Mouse (Mus musculus): ENCODE data around the gene Gm19345. TPM values are rescaled to one million over a fixed set of nuclear protein-coding genes. Genes with fewer than 3 reads are reported as not detected.

Gene Gm19345
- polyA plus RNA-seq, 1 experiment from 2014 or later: 0.39 TPM

DNA sequence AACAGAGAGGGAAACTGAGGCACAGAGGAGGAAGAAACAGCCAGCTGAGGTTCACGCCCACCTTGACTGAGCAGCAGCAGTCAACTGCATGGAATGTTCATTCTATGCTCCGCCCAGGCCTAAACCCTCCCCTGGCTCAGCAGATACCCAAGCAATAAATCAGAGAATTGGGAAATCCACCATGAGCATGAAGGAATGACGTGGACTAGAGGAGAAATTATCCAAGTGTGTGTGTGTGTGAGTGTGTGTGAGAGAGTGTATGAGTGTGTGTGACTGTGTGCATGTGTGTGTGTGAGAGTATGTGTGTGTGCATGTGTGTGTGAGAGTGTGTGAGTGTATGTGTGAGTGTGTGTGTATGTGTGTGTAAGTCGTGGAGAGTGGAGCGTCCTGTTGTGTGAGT lies 33.4 kb upstream of the Gm19345 start:
- Histone ChIP-seq H3K4me2 (0 out of 2 replicates have a peak overlapping the region, but pooled peaks have one; percentile 75), H3K9ac (no peak overlapping the region), H3K4me1 (peaks cover 52% of the 10 kb centered on the region), H3K4me3 (replicated peaks) (no peak overlapping the region), H3K27ac (peak overlapping the region; percentile 90; the same call in 1 of the 2 replicates), H3K27me3 (replicated peaks) (no peaks in the 10 kb centered on the region), H3K9me3 (no peaks in the 10 kb centered on the region), H3K36me3 (no peaks in the 10 kb centered on the region)
- WGBS: 59% methylated on average over 5 of the region's 5 CpGs
- no peak for ATAC-seq (ENCODE audit: insufficient read depth, low FRiP score, low read depth)

- Histone ChIP-seq H3K4me1 (peaks cover 56% of the 10 kb centered on the region), H3K4me2 (no peak overlapping the region), H3K9ac (no peak overlapping the region), H3K27me3 (replicated peaks) (no peaks in the 10 kb centered on the region), H3K9me3 (no peaks in the 10 kb centered on the region), H3K4me3 (replicated peaks) (no peak overlapping the region), H3K27ac (0 out of 2 replicates have a peak overlapping the region, but pooled peaks have one; percentile 11), H3K36me3 (no peaks in the 10 kb centered on the region)
- WGBS: 80% methylated on average over 7 of the region's 7 CpGs
- no peak for ATAC-seq (ENCODE audit: insufficient read depth, low FRiP score, low read depth)
These were observed 32.9 kb upstream of the Gm19345 start for GRCm38 (mm10) chr7:19818875-19819274.

GRCm38 (mm10) chr7:19820347-19821048 lies 31.3 kb upstream of the Gm19345 start:
- Histone ChIP-seq H3K27ac (no peak overlapping the region), H3K4me3 (replicated peaks) (no peak overlapping the region), H3K4me1 (peaks cover 68% of the 10 kb centered on the region), H3K9me3 (no peaks in the 10 kb centered on the region), H3K9ac (no peak overlapping the region), H3K27me3 (replicated peaks) (no peaks in the 10 kb centered on the region), H3K36me3 (no peaks in the 10 kb centered on the region), H3K4me2 (no peak overlapping the region)
- 80% methylated on average over 3 of the region's 3 CpGs for WGBS
- ATAC-seq (ENCODE audit: insufficient read depth, low FRiP score, low read depth): no peak

- H3K36me3 ChIP-seq: no peaks in the 10 kb centered on the region
- 79% methylated on average over 7 of the region's 7 CpGs for WGBS
- no peaks in the 10 kb centered on the region for H3K9me3 ChIP-seq
- H3K4me2 ChIP-seq: peak overlapping the region; percentile 94
- no peak overlapping the region; the same call in 1 of the 2 replicates for H3K27ac ChIP-seq
- no peak overlapping the region; the same call in 1 of the 2 replicates for H3K9ac ChIP-seq
- H3K4me3 ChIP-seq (replicated peaks): peak overlapping the region; percentile 56
- H3K4me1 ChIP-seq: peaks cover 58% of the 10 kb centered on the region
- ATAC-seq (ENCODE audit: insufficient read depth, low FRiP score, low read depth): no peak
- H3K27me3 ChIP-seq (replicated peaks): no peaks in the 10 kb centered on the region
These were observed 30.2 kb upstream of the Gm19345 start for GRCm38 (mm10) chr7:19821633-19822032.

DNA sequence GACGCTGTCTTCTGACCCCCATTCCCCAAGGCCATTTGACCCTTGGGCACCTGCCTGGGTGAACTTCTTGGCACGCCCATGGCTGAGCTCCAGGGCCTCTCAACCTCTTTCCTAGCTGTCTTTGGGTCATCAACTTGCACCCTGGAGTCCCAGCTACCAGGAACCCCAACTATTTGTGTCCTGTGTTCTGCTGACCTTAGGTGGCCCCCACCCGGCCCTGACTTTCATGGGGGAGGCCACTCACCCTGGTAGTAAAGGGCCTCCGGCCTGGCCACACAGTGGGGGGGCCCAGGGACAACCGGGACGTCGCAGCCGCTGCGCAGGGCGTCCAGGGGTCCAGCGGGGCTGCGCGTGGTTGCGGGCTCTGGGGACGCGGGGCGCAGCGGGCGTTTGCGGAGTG lies 29.6 kb upstream of the Gm19345 start:
- H3K4me1 ChIP-seq: peaks cover 56% of the 10 kb centered on the region

DNA sequence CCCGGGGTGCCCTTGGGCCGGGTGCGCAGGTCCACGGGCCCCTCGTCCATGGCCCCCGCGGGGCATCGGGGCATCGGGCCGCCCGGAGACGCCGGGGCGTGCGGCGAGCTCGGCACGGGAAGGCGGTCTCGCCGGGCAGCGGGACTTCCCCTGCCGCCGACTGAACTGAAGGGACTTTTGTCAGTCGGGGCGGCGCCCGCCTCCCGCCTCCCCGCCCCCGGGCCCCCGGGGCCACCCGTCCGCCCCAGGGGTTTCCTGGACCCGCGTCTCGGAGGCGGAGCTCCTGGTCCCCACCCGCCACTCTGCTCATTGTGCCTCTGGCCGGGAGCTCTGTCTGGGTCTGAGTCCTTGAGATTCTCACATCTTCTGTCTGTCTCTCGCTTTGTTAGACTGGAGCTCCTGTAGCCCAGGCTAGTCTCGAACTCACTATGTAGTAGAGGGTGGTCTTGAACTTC lies 29.2 kb upstream of the Gm19345 start, which contains the start of gene Bcl3:
Gene Bcl3 (minus strand): TSS at position 167 of the 455 bp plus-strand sequence.
- WGBS: 2% methylated on average over 36 of the region's 42 CpGs
- Histone ChIP-seq H3K27me3 (replicated peaks) (no peaks in the 10 kb centered on the region), H3K9me3 (no peaks in the 10 kb centered on the region), H3K9ac (peak within 1 kb of the TSS; percentile 62), H3K27ac (peak within 1 kb of the TSS; percentile 94), H3K4me1 (peaks cover 53% of the 10 kb centered on the region), H3K36me3 (no peaks in the 10 kb centered on the region), H3K4me2 (peak within 1 kb of the TSS; percentile 94), H3K4me3 (replicated peaks) (peak within 1 kb of the TSS; percentile 56)
- ATAC-seq (ENCODE audit: insufficient read depth, low FRiP score, low read depth): no peak

More for the DNA sequence above, 29.6 kb upstream of the Gm19345 start:
- no peak for ATAC-seq (ENCODE audit: insufficient read depth, low FRiP score, low read depth)
- peak overlapping the region; percentile 62 for H3K9ac ChIP-seq
- H3K27me3 ChIP-seq (replicated peaks): no peaks in the 10 kb centered on the region
- WGBS: 7% methylated on average over 20 of the region's 20 CpGs
- peak overlapping the region; percentile 94 for H3K27ac ChIP-seq
- H3K36me3 ChIP-seq: no peaks in the 10 kb centered on the region
- H3K4me3 ChIP-seq (replicated peaks): peak overlapping the region; percentile 56
- no peaks in the 10 kb centered on the region for H3K9me3 ChIP-seq
- peak overlapping the region; percentile 94 for H3K4me2 ChIP-seq

DNA sequence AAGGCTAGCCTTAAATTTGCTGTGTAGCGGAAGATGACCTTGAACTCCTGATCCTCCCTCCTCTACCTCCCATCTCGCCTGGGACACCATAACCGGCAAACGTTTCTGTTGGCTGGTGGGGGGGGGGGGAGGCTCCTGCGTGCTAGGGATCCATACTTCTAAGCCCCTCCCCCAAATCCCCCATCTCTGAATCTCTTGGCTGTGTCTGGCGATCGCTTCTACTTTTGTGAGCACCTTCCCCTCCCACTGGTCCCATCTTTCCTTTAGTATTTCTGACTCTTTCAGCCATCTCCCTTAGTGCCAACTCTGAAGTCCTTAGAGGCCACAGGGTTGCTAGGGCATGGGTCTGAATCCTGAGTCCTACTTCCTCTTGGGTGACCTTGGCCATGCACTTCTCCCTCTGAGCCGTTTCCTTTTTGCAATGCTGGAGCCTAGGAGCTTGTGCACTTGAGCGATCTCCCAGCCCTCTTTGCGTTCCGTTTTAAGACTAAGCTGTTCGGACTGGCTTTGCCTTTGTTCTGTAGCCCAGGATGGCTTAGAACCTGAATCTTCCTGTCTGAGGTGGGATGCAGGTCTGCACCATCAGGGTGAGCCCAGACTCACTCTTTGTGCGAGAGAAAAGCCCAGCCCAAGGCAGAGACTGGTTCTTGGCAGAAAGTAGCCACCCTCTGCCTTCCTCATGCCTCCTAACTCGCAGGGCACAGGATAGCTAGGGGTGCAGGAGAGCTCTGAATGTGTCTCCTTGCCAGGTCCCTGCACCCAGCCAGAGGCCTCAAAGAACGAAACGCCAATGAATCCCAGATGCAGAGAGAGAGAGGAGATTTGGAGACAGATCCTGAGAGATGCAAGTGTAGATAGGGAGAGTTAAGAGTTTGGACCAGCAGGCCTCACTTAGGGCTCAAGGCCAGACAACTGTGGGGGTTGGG lies 28.3 kb upstream of the Gm19345 start:
- WGBS: 22% methylated on average over 16 of the region's 16 CpGs
- Histone ChIP-seq H3K4me3 (replicated peaks) (no peak overlapping the region), H3K4me2 (peak overlapping the region; percentile 94), H3K36me3 (no peaks in the 10 kb centered on the region), H3K4me1 (peaks cover 45% of the 10 kb centered on the region), H3K27ac (peak overlapping the region; percentile 94), H3K9me3 (no peaks in the 10 kb centered on the region), H3K27me3 (replicated peaks) (no peaks in the 10 kb centered on the region), H3K9ac (0 out of 2 replicates have a peak overlapping the region, but pooled peaks have one; percentile 13)
- no peak; the same call in 1 of the 2 replicates for ATAC-seq (ENCODE audit: insufficient read depth, low FRiP score, low read depth)

GRCm38 (mm10) chr7:19824182-19824973 lies 27.4 kb upstream of the Gm19345 start:
- H3K4me2 ChIP-seq: peak overlapping the region; percentile 94
- peak overlapping the region; percentile 9; the same call in 1 of the 2 replicates for H3K4me3 ChIP-seq (replicated peaks)
- H3K27ac ChIP-seq: peak overlapping the region; percentile 94
- H3K9me3 ChIP-seq: no peaks in the 10 kb centered on the region
- ATAC-seq (ENCODE audit: insufficient read depth, low FRiP score, low read depth): peak; percentile 89
- H3K4me1 ChIP-seq: peaks cover 40% of the 10 kb centered on the region
- WGBS: 19% methylated on average over 26 of the region's 26 CpGs
- H3K36me3 ChIP-seq: no peaks in the 10 kb centered on the region
- H3K9ac ChIP-seq: no peak overlapping the region
- H3K27me3 ChIP-seq (replicated peaks): no peaks in the 10 kb centered on the region

DNA sequence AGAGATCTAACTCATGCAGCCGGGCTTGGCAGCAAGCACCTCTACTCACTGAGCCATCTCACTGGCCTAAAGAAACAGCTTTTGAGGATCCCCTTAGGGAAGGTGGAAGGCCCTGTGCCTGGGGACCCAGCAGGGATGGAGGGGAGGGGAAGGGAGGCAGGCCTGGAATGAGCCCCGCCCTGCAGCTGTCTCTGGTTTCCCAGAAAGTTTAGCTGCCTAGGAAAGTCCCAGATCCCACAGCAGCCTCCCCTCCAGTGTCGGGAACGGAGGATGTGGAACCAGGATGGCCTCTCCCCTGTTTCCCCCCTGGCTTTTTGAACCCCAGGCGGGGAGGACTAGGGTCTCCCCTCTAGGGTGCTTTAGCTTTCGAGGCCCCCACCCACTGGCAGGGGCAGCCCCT lies 25.0 kb upstream of the Gm19345 start:
- 37% methylated on average over 6 of the region's 6 CpGs for WGBS
- H3K9ac ChIP-seq: no peak overlapping the region
- H3K27ac ChIP-seq: 0 out of 2 replicates have a peak overlapping the region, but pooled peaks have one; percentile 19

DNA sequence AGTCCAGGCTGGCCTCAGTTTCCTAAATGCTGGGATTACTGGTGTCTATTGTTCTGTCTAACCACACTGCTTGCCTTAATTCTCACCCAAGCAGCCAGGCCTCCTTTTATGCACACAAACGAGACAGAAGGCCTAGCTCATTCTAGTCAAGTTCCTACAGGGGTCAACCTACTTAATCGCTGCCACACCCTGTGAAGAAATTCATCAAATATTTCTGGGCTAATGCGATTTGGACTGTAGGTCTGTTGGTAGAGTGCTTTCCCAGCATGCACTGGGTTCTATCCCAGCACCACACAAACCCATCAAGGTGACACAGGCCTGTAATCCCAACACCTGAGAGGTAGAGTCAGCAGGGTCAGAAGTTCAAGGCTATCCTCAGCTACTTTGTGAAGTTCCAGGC lies 22.1 kb upstream of the Gm19345 start:
- H3K36me3 ChIP-seq: no peaks in the 10 kb centered on the region
- no peaks in the 10 kb centered on the region for H3K9me3 ChIP-seq
- H3K9ac ChIP-seq: no peak overlapping the region
- peaks cover 30% of the 10 kb centered on the region for H3K4me1 ChIP-seq
- H3K27ac ChIP-seq: no peak overlapping the region
- H3K4me3 ChIP-seq (replicated peaks): no peak overlapping the region
- no peak for ATAC-seq (ENCODE audit: insufficient read depth, low FRiP score, low read depth)
- H3K27me3 ChIP-seq (replicated peaks): no peaks in the 10 kb centered on the region
- no peak overlapping the region for H3K4me2 ChIP-seq
- 75% methylated on average over 3 of the region's 3 CpGs for WGBS

More for the DNA sequence above, 25.0 kb upstream of the Gm19345 start:
- ATAC-seq (ENCODE audit: insufficient read depth, low FRiP score, low read depth): no peak
- Histone ChIP-seq H3K9me3 (no peaks in the 10 kb centered on the region), H3K27me3 (replicated peaks) (no peaks in the 10 kb centered on the region), H3K36me3 (no peaks in the 10 kb centered on the region), H3K4me2 (no peak overlapping the region), H3K4me3 (replicated peaks) (no peak overlapping the region), H3K4me1 (peaks cover 53% of the 10 kb centered on the region)

- H3K9me3 ChIP-seq: no peaks in the 10 kb centered on the region
- peak overlapping the region; percentile 53 for H3K27ac ChIP-seq
- H3K27me3 ChIP-seq (replicated peaks): no peaks in the 10 kb centered on the region
- no peak overlapping the region for H3K9ac ChIP-seq
- H3K4me1 ChIP-seq: peaks cover 26% of the 10 kb centered on the region
- H3K4me3 ChIP-seq (replicated peaks): no peak overlapping the region
- peak; percentile 86 for ATAC-seq (ENCODE audit: insufficient read depth, low FRiP score, low read depth)
- WGBS: 19% methylated on average over 13 of the region's 13 CpGs
- peak overlapping the region; percentile 15 for H3K4me2 ChIP-seq
- no peaks in the 10 kb centered on the region for H3K36me3 ChIP-seq
These were observed 21.1 kb upstream of the Gm19345 start for GRCm38 (mm10) chr7:19830682-19831156.

Data from stomach, embryonic 15.5 days (tissue).